Mouse (Mus musculus) kidney, postnatal 0 days (tissue): ENCODE data around the gene Gm13889. TPM values are rescaled to one million over a fixed set of nuclear protein-coding genes. Genes with fewer than 3 reads are reported as not detected.

Experiments
- ATAC-seq: fragments of 200-750 bp; cut with Nextera tagmentation; replicated peaks from 2 replicates; pipeline ENCODE4 v1.8.0; 2017; ENCODE audit warnings: low read depth, moderate number of reproducible peaks, moderate TSS enrichment, moderate library complexity; ENCODE audit not compliant: low FRiP score
- DNase-seq: peaks from one replicate; pipeline ENCODE4 v3.0.0-alpha.2; 2016; ENCODE audit warnings: low spot score
- H3K27ac ChIP-seq: fragments of 300-500 bp; sonication (generic); 2 replicates; pipeline ENCODE4 v1.5.1; 2014; ENCODE audit warnings: mild to moderate bottlenecking
- H3K27me3 ChIP-seq: fragments of 300-500 bp; sonication (generic); 2 replicates; pipeline ENCODE4 v1.6.1; 2014; ENCODE audit warnings: low read length, mixed read lengths; ENCODE audit not compliant: insufficient read depth
- H3K36me3 ChIP-seq: fragments of 300-500 bp; sonication (generic); 2 replicates; pipeline ENCODE4 v1.6.1; 2014; ENCODE audit warnings: low read length, mixed read lengths; ENCODE audit not compliant: insufficient read depth
- H3K4me1 ChIP-seq: fragments of 300-500 bp; sonication (generic); replicated peaks from 2 replicates; pipeline ENCODE4 v1.6.1; 2014; ENCODE audit warnings: antibody characterized with exemption, low read length, mixed read lengths; ENCODE audit not compliant: insufficient read depth
- H3K4me2 ChIP-seq: fragments of 300-500 bp; sonication (generic); 2 replicates; pipeline ENCODE4 v1.6.1; 2014; ENCODE audit warnings: mild to moderate bottlenecking, low read length, moderate library complexity, mixed read lengths
- H3K4me3 ChIP-seq: fragments of 300-500 bp; sonication (generic); replicated peaks from 2 replicates; pipeline ENCODE4 v1.5.1; 2014; ENCODE audit warnings: low read depth, low read length
- H3K9ac ChIP-seq: fragments of 300-500 bp; sonication (generic); 2 replicates; pipeline ENCODE4 v1.6.1; 2014; ENCODE audit warnings: low read depth, low read length
- H3K9me3 ChIP-seq: fragments of 300-500 bp; sonication (generic); replicated peaks from 2 replicates; pipeline ENCODE4 v1.6.1; 2016; ENCODE audit warnings: low read length, inconsistent platforms, mixed read lengths
- CTCF ChIP-seq: IDR thresholded peaks from 2 replicates; pipeline ENCODE4 v1.5.1; 2016; ENCODE audit warnings: antibody characterized with exemption, low read depth, mild to moderate bottlenecking, moderate library complexity
- WGBS: fragments of 180-500 bp; shearing (Covaris S2); extraction: QIAGEN DNeasy Blood & Tissue Kit; methylation state at CpG from one replicate; pipeline ENCODE4 v1.1.7; 2014; 5-methylcytosine and 5-hydroxymethylcytosine counted together
- polyA plus RNA-seq: library from polyadenylated mRNA; unstranded; fragments of >200 nt; fragmentation: Nextera tagmentation; extraction: Ambion mirVana; gene quantifications from 2 replicates; pipeline ENCODE4 v1.2.1, GENCODE M21; 2015

Gm13889 gene
- polyA plus RNA-seq, 1 experiment from 2014 or later, result 24.8 TPM

DNA sequence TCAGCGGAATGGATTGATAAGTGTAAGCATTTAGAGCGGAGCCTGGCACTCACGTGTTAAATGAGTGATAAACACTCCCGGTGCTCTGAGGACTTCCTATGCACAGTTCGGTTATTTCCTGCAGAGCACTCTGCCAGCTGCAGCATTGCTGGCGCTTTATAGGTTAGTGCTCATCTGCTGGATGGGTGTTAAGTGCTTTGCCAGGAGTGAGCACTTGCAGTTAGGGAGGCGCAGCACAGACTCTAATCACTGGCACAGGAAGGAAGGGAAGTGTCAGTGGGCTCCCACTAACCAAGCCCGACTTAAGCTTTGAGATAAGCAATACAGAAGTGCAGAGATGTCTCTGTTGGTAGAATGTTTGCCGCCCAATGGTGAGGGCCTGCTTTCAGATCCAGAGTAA, 18.5 kb downstream of the Gm13889 start:
- H3K9me3 ChIP-seq, result no peaks in the 10 kb centered on the region
- no peaks in the 10 kb centered on the region for H3K4me1 ChIP-seq
- TF ChIP-seq CTCF, result no peak
- no peak overlapping the region for H3K4me2 ChIP-seq
- ATAC-seq (no peak), DNase-seq (no peak)
- no peaks in the 10 kb centered on the region for H3K27me3 ChIP-seq
- no peak overlapping the region for H3K9ac ChIP-seq
- 42% methylated on average over 9 of the region's 9 CpGs for WGBS
- H3K36me3 ChIP-seq, result no peaks in the 10 kb centered on the region
- H3K4me3 ChIP-seq, result no peak overlapping the region
- no peak overlapping the region for H3K27ac ChIP-seq

DNA sequence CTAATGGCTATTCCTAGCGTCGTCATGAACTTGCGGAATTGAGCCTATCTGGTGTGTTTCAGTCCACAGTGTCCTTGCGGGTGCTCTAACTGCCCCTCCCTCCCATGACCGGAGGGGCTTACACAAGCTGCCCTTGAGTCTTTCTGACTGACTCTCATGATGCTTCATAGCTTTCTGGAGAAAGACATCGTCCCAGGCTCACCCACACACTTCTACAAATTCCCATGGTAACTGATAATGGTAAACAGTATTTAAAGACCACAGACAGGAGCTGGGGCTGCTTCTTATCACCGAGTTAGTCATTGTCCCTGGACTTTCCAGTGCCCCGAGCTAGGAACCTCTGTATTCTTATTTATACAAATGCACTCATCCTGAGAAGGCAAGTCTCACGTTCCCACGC, 28.1 kb downstream of the Gm13889 start:
- DNase-seq (no peak), ATAC-seq (no peak)
- H3K4me1 ChIP-seq, result no peaks in the 10 kb centered on the region
- no peak overlapping the region for H3K27ac ChIP-seq
- H3K9me3 ChIP-seq, result no peaks in the 10 kb centered on the region
- H3K4me3 ChIP-seq, result no peak overlapping the region
- no peak overlapping the region for H3K9ac ChIP-seq
- H3K27me3 ChIP-seq, result no peaks in the 10 kb centered on the region; the same call in 1 of the 2 replicates
- TF ChIP-seq CTCF, result no peak
- H3K36me3 ChIP-seq, result no peaks in the 10 kb centered on the region
- H3K4me2 ChIP-seq, result no peak overlapping the region
- WGBS, result 75% methylated on average over 10 of the region's 10 CpGs

DNA sequence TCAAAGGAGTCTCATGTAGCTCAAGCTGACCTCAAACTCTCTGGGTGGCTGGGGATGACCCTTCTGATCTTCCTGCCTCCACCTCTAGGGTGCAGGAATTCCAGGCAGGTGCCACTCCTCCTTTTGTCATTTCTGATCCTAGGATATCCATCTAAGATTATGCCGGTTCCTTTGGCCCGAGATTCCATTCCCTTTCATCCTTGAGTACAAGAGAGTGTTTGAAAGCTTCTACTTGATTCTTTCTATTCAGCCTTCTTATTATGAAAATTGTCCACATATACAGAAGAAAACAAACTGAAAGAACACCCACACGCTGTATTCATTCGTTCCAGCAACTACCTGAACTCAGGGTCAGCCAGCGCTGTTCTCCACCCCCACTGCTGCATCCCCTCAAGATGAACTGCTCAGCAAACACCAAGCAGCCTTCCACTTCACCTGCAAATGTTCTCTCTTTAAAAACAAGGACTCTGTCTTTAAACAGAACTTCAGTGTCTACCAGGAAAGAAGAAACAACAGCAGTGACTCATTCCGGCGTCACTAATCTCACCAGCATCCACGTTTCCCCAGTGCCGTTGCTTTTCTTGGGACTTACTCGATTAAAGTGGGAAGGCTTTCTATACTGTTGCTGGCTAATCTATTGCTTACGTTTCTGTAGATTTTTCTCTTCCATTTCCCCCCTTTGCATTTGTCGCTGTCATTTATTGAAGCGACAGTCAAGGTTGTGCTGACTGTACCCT, 29.1 kb downstream of the Gm13889 start:
- DNase-seq, result no peak
- 68% methylated on average over 13 of the region's 13 CpGs for WGBS
- H3K27me3 ChIP-seq, result no peaks in the 10 kb centered on the region; the same call in 1 of the 2 replicates
- no peaks in the 10 kb centered on the region for H3K36me3 ChIP-seq
- H3K4me3 ChIP-seq, result no peak overlapping the region
- H3K27ac ChIP-seq, result no peak overlapping the region
- H3K9me3 ChIP-seq, result no peaks in the 10 kb centered on the region
- no peak for TF ChIP-seq CTCF
- H3K4me1 ChIP-seq, result no peaks in the 10 kb centered on the region
- ATAC-seq, result no peak
- no peak overlapping the region for H3K4me2 ChIP-seq
- no peak overlapping the region for H3K9ac ChIP-seq

DNA sequence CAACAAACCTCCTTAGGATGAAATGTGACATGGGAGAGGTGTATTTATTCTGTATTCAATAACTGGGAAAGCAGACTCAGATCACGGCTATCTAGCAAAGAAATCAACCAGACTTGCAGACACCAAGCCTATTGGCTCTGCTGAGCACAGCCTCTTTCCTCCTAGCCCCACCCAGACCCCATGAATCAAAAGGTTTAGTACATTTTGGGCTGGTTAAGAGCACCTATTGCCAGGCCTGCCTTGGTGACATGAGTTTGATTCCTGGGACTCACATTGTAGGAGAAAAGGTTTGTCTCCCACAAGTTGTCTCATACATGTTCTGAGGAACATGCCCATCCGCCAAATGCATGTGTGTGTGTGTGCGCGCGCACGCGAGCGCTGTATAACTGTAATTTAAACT, 30.9 kb downstream of the Gm13889 start:
- no peak for DNase-seq
- WGBS, result 93% methylated on average over 8 of the region's 8 CpGs
- no peak overlapping the region for H3K4me2 ChIP-seq
- no peaks in the 10 kb centered on the region for H3K4me1 ChIP-seq
- H3K27me3 ChIP-seq, result no peaks in the 10 kb centered on the region; the same call in 1 of the 2 replicates
- no peak overlapping the region for H3K4me3 ChIP-seq
- H3K27ac ChIP-seq, result no peak overlapping the region
- TF ChIP-seq CTCF, result no peak
- no peak for ATAC-seq
- H3K36me3 ChIP-seq, result no peaks in the 10 kb centered on the region
- H3K9me3 ChIP-seq, result no peaks in the 10 kb centered on the region
- no peak overlapping the region for H3K9ac ChIP-seq

DNA sequence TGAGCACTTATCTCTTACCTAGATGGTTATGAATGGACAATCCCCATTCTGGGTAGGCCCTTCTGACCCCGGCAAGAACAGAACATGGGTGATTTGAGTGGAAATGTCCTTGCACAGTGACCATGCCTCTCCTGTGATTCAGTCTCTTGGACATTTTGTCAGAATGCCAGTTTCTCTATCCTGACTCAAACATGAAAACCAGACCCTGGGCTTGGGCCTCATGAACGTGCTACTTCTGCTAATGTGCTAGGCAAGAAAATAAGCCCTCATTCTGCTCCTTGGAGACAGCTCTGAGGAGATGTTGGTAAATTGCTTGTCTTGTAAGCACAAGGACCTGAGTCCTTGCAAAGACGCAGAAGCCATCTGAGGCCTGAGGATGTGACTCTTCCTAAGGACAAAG, 37.9 kb downstream of the Gm13889 start:
- no peak for ATAC-seq
- no peak for DNase-seq
- H3K9ac ChIP-seq, result no peak overlapping the region
- no peaks in the 10 kb centered on the region for H3K27me3 ChIP-seq
- no peaks in the 10 kb centered on the region for H3K9me3 ChIP-seq
- no peak for TF ChIP-seq CTCF
- no peak overlapping the region for H3K27ac ChIP-seq
- no peaks in the 10 kb centered on the region for H3K36me3 ChIP-seq
- H3K4me3 ChIP-seq, result no peak overlapping the region
- H3K4me2 ChIP-seq, result no peak overlapping the region
- no peaks in the 10 kb centered on the region for H3K4me1 ChIP-seq
- WGBS, result 88% methylated on average over 3 of the region's 3 CpGs

DNA sequence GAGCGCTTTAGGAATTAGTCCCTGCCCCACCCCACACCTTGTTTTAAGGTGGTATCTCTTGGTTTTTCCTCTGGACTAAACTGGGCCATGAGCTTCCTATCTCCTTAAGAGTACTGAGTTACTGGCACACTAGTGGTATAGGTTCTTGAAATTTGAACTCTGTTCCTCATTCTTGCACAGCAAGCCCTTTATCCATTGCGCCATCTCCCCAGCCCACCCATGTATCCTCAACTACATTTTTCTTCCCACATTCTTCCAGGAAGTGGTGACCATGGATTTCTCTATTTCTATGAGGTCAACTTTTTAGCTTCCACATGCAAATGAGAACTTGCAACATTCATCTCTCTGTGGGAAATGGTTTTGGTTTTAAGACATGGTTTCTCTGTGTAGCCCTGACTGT, 43.4 kb downstream of the Gm13889 start:
- Histone ChIP-seq H3K27ac (no peak overlapping the region), H3K9ac (no peak overlapping the region), H3K36me3 (no peaks in the 10 kb centered on the region), H3K4me3 (no peak overlapping the region), H3K4me2 (no peak overlapping the region), H3K9me3 (no peaks in the 10 kb centered on the region), H3K27me3 (no peaks in the 10 kb centered on the region), H3K4me1 (no peaks in the 10 kb centered on the region)
- TF ChIP-seq CTCF, result no peak
- DNase-seq, result no peak
- ATAC-seq, result no peak
- 91% methylated on average over 2 of the region's 2 CpGs for WGBS

DNA sequence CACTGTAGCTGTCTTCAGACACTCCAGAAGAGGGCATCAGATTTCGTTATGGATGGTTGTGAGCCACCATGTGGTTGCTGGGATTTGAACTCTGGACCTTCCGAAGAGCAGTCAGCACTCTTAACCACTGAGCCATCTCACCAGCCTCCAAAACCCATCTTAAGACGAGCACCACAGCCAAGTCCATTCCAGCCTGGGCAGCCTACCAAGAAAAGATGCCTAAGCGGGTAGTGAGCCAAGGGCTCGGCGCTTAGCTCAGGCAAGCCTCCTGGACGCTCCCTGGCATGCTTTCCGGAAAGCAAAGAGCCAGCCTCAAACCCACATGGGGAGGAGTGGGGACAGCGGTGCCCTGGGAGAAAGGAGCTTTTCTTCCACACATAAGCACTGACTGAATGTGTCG, 45.1 kb downstream of the Gm13889 start:
- DNase-seq (no peak), ATAC-seq (no peak)
- H3K4me2 ChIP-seq, result no peak overlapping the region
- H3K36me3 ChIP-seq, result no peaks in the 10 kb centered on the region
- no peak overlapping the region for H3K27ac ChIP-seq
- WGBS, result 85% methylated on average over 10 of the region's 10 CpGs
- H3K9me3 ChIP-seq, result no peaks in the 10 kb centered on the region
- no peaks in the 10 kb centered on the region for H3K27me3 ChIP-seq
- no peaks in the 10 kb centered on the region for H3K4me1 ChIP-seq
- H3K4me3 ChIP-seq, result no peak overlapping the region
- no peak overlapping the region for H3K9ac ChIP-seq
- no peak for TF ChIP-seq CTCF
